Mouse (Mus musculus): ENCODE results near the gene Vmn2r-ps130. TPM values are rescaled to one million over a fixed set of nuclear protein-coding genes. Genes with fewer than 3 reads are reported as not detected.

Vmn2r-ps130 gene
- not detected in 2 replicates for polyA plus RNA-seq (2015; fragmentation: Nextera tagmentation; extraction: Ambion mirVana)

GRCm38 (mm10) chr17:23060866-23061265 is at the start of gene Vmn2r-ps130:
Vmn2r-ps130 (plus strand) TSS chr17:23061166.

Other genes with a start within 250 kb of the Vmn2r-ps130 start
- 10.5 and 12.0 TPM in 2 replicates for gene Zfp945, start 194.0 kb upstream of the Vmn2r-ps130 start, polyA plus RNA-seq (2015; fragmentation: Nextera tagmentation; extraction: Ambion mirVana)
- gene Vmn2r113, start 118.2 kb upstream of the Vmn2r-ps130 start, polyA plus RNA-seq (2015; fragmentation: Nextera tagmentation; extraction: Ambion mirVana), result not detected in 2 replicates
- 3.2 and 4.3 TPM in 2 replicates for gene Zfp40, start 132.1 kb downstream of the Vmn2r-ps130 start, polyA plus RNA-seq (2015; fragmentation: Nextera tagmentation; extraction: Ambion mirVana)